Mouse (Mus musculus) left cerebral cortex, adult 2 months (tissue): Measurements from ENCODE around the gene Plrg1. TPM values are rescaled to one million over a fixed set of nuclear protein-coding genes. Genes with fewer than 3 reads are reported as not detected.

Experiments
- DNase-seq, 2 experiments: peaks; one replicate each; pipeline ENCODE4 v3.0.0; 2021 to 2022; ENCODE audit warnings: low spot score in 2 of 2, mixed read lengths in 1 of 2; ENCODE audit errors: extremely low spot score in 1 of 2
- H3K27ac ChIP-seq: fragments of 200-600 bp; 2 replicates; pipeline ENCODE4 v1.8.1; 2022
- H3K4me3 ChIP-seq: fragments of 200-600 bp; 2 replicates; pipeline ENCODE4 v1.8.1; 2022
- CTCF ChIP-seq: fragments of 200-600 bp; IDR thresholded peaks from 2 replicates; pipeline ENCODE4 v1.8.1; 2022; ENCODE audit warnings: antibody characterized with exemption, mild to moderate bottlenecking, moderate library complexity
- intact Hi-C: fragments of 180-260 bp; cut with DNase I; formaldehyde crosslinking; loops from one replicate; pipeline ENCODE4 v1.15.1; 2025
- total RNA-seq, 2 experiments: library from RNA; stranded (reverse); gene quantifications; 2 replicates each; pipeline ENCODE4 v1.2.3; 2021

The Plrg1 gene
- total RNA-seq, 2 experiments from 2014 or later = 39.4 to 42.4 TPM

GRCm38 (mm10) chr3:83053126-83053525, 2.2 kb upstream of the Plrg1 start:
- no peak for TF ChIP-seq CTCF
- H3K27ac ChIP-seq = no peak overlapping the region
- DNase-seq = no peak
- H3K4me3 ChIP-seq = no peak overlapping the region
- intact Hi-C loops = loop anchor here (1.0 to 10.0 kb wide), 4 partner anchors 54 to 862 kb away; no protein-coding TSS in a partner anchor

GRCm38 (mm10) chr3:83053758-83054157, 1.6 kb upstream of the Plrg1 start:
- TF ChIP-seq CTCF = peak; percentile 74
- Histone ChIP-seq H3K4me3 (no peak overlapping the region), H3K27ac (no peak overlapping the region)
- intact Hi-C loops = loop anchor here (1.0 to 10.0 kb wide), 5 partner anchors 51 to 861 kb away; no protein-coding TSS in a partner anchor
- DNase-seq = no peak

GRCm38 (mm10) chr3:83054759-83055158, 563 bp upstream of the Plrg1 start:
- no peak overlapping the region for H3K27ac ChIP-seq
- no peak for TF ChIP-seq CTCF

GRCm38 (mm10) chr3:83057046-83057445, 1.7 kb downstream of the Plrg1 start:
- intact Hi-C loops = loop anchor here (10.0 kb wide), 2 partner anchors 652 to 858 kb away; no protein-coding TSS in a partner anchor
- no peak overlapping the region for H3K4me3 ChIP-seq
- TF ChIP-seq CTCF = no peak
- H3K27ac ChIP-seq = no peak overlapping the region
- no peak for DNase-seq

More at GRCm38 (mm10) chr3:83054759-83055158, 563 bp upstream of the Plrg1 start:
- intact Hi-C loops = loop anchor here (1.0 to 10.0 kb wide), 3 partner anchors 52 to 860 kb away; no protein-coding TSS in a partner anchor
- peak overlapping the region; percentile 89 for H3K4me3 ChIP-seq
- no peak for DNase-seq

GRCm38 (mm10) chr3:83067920-83068319, 12.6 kb downstream of the Plrg1 start:
- intact Hi-C loops = no loop called here
- Histone ChIP-seq H3K4me3 (no peak overlapping the region), H3K27ac (no peak overlapping the region)
- no peak for DNase-seq
- no peak for TF ChIP-seq CTCF

GRCm38 (mm10) chr3:83068869-83069268, 13.5 kb downstream of the Plrg1 start:
- TF ChIP-seq CTCF = no peak

GRCm38 (mm10) chr3:83070231-83070630, 14.9 kb downstream of the Plrg1 start:
- no peak overlapping the region for H3K27ac ChIP-seq
- no peak overlapping the region for H3K4me3 ChIP-seq
- intact Hi-C loops = no loop called here
- TF ChIP-seq CTCF = no peak
- no peak for DNase-seq

More at GRCm38 (mm10) chr3:83068869-83069268, 13.5 kb downstream of the Plrg1 start:
- no peak overlapping the region for H3K4me3 ChIP-seq
- no peak overlapping the region for H3K27ac ChIP-seq
- DNase-seq = no peak
- intact Hi-C loops = no loop called here

GRCm38 (mm10) chr3:83076563-83076962, 21.2 kb downstream of the Plrg1 start:
- H3K4me3 ChIP-seq = no peak overlapping the region
- DNase-seq = no peak
- no peak overlapping the region for H3K27ac ChIP-seq
- intact Hi-C loops = no loop called here
- no peak for TF ChIP-seq CTCF

GRCm38 (mm10) chr3:83080567-83081055, 25.3 kb downstream of the Plrg1 start:
- H3K4me3 ChIP-seq = no peak overlapping the region
- intact Hi-C loops = no loop called here
- peak; percentile 95 for TF ChIP-seq CTCF
- no peak overlapping the region for H3K27ac ChIP-seq
- peak; percentile 53 to 54 for DNase-seq

GRCm38 (mm10) chr3:83097586-83097985, 42.3 kb downstream of the Plrg1 start:
- DNase-seq = no peak
- TF ChIP-seq CTCF = no peak
- Histone ChIP-seq H3K4me3 (no peak overlapping the region), H3K27ac (no peak overlapping the region)
- intact Hi-C loops = no loop called here

- H3K4me3 ChIP-seq = peak overlapping the region; percentile 23
- no peak overlapping the region for H3K27ac ChIP-seq
- no peak for TF ChIP-seq CTCF
- peak in 1 of 2 experiments; percentile 16 for DNase-seq
- intact Hi-C loops = no loop called here
Measured at GRCm38 (mm10) chr3:83098546-83099034, 43.3 kb downstream of the Plrg1 start.

- intact Hi-C loops = no loop called here
- Histone ChIP-seq H3K27ac (no peak overlapping the region), H3K4me3 (no peak overlapping the region)
- no peak for TF ChIP-seq CTCF
- DNase-seq = no peak
Measured at GRCm38 (mm10) chr3:83099139-83099538, 43.8 kb downstream of the Plrg1 start.

GRCm38 (mm10) chr3:83099651-83100050, 44.3 kb downstream of the Plrg1 start:
- Histone ChIP-seq H3K27ac (no peak overlapping the region), H3K4me3 (no peak overlapping the region)
- intact Hi-C loops = no loop called here
- no peak for TF ChIP-seq CTCF
- no peak for DNase-seq
